Mouse (Mus musculus) forebrain, embryonic 14.5 days (tissue): ENCODE measurements at regions not wholly inside any gene's neighbourhood (a gene's known extent, or its start where the extent isn't known, plus 50 kb on each side); places are given as distances from the start of the nearest gene placed in this dataset.

Source experiments
- ATAC-seq: fragments of 200-750 bp; cut with Nextera tagmentation; 2 replicates; pipeline ENCODE4 v1.8.0; 2017; ENCODE audit warnings: mild to moderate bottlenecking, moderate library complexity
- DNase-seq: peaks from one replicate; pipeline ENCODE4 v3.0.0-alpha.2; 2015; ENCODE audit warnings: low spot score
- H3K27ac ChIP-seq: fragments of 300-500 bp; sonication (generic); 2 replicates; pipeline ENCODE4 v1.5.1; 2014; ENCODE audit warnings: low read depth, mild to moderate bottlenecking, control low read depth, low read length, moderate library complexity
- H3K27me3 ChIP-seq: fragments of 300-500 bp; sonication (generic); replicated peaks from 2 replicates; pipeline ENCODE4 v1.6.1; 2014; ENCODE audit warnings: low read length, control low read depth, mixed read lengths; ENCODE audit not compliant: control insufficient read depth, insufficient read depth
- H3K36me3 ChIP-seq: fragments of 300-500 bp; sonication (generic); 2 replicates; pipeline ENCODE4 v1.6.1; 2014; ENCODE audit warnings: low read length, control low read depth; ENCODE audit not compliant: control insufficient read depth, insufficient read depth
- H3K4me1 ChIP-seq: fragments of 300-500 bp; sonication (generic); 2 replicates; pipeline ENCODE4 v1.6.1; 2014; ENCODE audit warnings: antibody characterized with exemption, low read length, control low read depth; ENCODE audit not compliant: control insufficient read depth, insufficient read depth
- H3K4me2 ChIP-seq: fragments of 300-500 bp; sonication (generic); 2 replicates; pipeline ENCODE4 v1.6.1; 2014; ENCODE audit warnings: mild to moderate bottlenecking, control low read depth, low read length
- H3K4me3 ChIP-seq: fragments of 300-500 bp; sonication (generic); 2 replicates; pipeline ENCODE4 v1.5.1; 2014; ENCODE audit warnings: low read depth, low read length, control low read depth
- H3K9ac ChIP-seq: fragments of 300-500 bp; sonication (generic); 2 replicates; pipeline ENCODE4 v1.6.1; 2014; ENCODE audit warnings: mild to moderate bottlenecking, low read length, control low read depth, moderate library complexity
- H3K9me3 ChIP-seq: fragments of 300-500 bp; sonication (generic); replicated peaks from 2 replicates; pipeline ENCODE4 v1.6.1; 2016; ENCODE audit warnings: low read length, control low read depth, mixed read lengths; ENCODE audit not compliant: control insufficient read depth
- WGBS: fragments of 180-500 bp; shearing (Covaris S2); extraction: QIAGEN DNeasy Blood & Tissue Kit; methylation state at CpG from one replicate; pipeline ENCODE4 v1.1.7; 2014; 5-methylcytosine and 5-hydroxymethylcytosine counted together

DNA sequence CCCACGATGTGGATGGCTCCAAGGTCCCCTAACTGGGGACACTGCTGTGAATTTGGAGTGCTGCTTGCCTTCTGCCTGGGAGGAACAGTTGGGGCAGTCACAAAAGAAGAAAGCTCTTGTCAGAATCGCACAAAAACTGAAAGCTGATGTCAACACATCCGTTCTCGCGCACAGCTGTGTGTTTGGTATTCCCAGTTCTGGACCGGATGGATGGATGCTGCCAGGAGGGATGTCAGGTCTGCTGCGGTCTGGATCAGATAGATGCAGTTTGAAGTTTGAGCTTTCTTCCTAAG lies 141.6 kb upstream of the Plekha5 start:
- 22% methylated on average over 7 of the region's 7 CpGs for WGBS
- Histone ChIP-seq H3K27ac (no peak overlapping the region; the same call in 1 of the 2 replicates), H3K9ac (peak overlapping the region; percentile 25; the same call in 1 of the 2 replicates), H3K4me3 (no peak overlapping the region), H3K9me3 (no peaks in the 10 kb centered on the region), H3K4me1 (peaks cover 8% of the 10 kb centered on the region), H3K27me3 (no peaks in the 10 kb centered on the region), H3K36me3 (no peaks in the 10 kb centered on the region), H3K4me2 (no peak overlapping the region)
- ATAC-seq (peak; percentile 57), DNase-seq (peak; percentile 38)

DNA sequence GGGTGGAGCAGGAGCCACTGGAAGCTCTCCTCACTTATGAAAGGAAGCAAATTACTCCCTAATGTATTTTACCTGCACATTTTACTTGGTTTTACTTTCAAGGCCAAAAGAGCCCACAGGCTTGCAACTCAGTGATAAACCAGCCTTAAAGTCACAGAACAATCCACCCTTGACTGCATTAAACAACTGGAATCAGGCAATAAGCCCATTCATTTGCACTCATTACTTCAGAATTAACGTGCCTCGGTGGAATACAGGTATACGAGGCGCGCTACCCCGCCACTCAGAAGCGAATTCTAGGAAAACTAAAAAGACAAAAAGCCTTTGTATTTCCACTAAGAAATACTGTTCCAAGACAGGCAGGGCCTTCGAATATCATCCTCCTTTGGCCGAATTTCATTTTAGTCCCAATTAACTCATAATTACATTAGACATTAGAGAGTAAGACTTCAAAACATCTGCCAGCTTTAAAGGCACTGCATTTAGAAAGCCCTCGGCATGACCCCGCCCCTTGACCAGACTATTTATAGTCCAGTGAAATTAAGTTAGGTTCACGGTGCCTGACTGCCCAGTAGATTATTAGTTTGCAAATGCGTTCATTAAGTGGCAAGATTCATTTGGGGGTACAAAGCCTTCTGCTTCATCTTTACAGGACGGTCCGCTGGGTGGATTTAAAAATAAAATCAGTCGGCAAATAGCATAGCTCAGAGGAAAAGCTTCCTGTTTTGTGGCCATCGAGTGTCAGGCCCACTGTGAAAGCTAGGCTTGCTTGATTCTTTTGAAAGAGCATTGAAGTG lies 142.2 kb upstream of the Plekha5 start:
- no peaks in the 10 kb centered on the region for H3K27me3 ChIP-seq
- ATAC-seq = peak; percentile 23; the same call in 1 of the 2 replicates

GRCm38 (mm10) chr6:140280817-140281475 lies 142.9 kb upstream of the Plekha5 start:
- no peak overlapping the region for H3K27ac ChIP-seq
- no peaks in the 10 kb centered on the region for H3K36me3 ChIP-seq
- no peaks in the 10 kb centered on the region for H3K9me3 ChIP-seq
- H3K4me2 ChIP-seq = no peak overlapping the region
- H3K9ac ChIP-seq = no peak overlapping the region
- H3K4me1 ChIP-seq = peaks cover 8% of the 10 kb centered on the region
- no peak for ATAC-seq
- WGBS = 46% methylated on average over 8 of the region's 9 CpGs
- no peaks in the 10 kb centered on the region for H3K27me3 ChIP-seq
- no peak overlapping the region for H3K4me3 ChIP-seq
- no peak for DNase-seq

More for the DNA sequence above, 142.2 kb upstream of the Plekha5 start:
- H3K9ac ChIP-seq = peak overlapping the region; percentile 25; the same call in 1 of the 2 replicates
- H3K27ac ChIP-seq = no peak overlapping the region; the same call in 1 of the 2 replicates
- peaks cover 8% of the 10 kb centered on the region for H3K4me1 ChIP-seq
- H3K4me2 ChIP-seq = 0 out of 2 replicates have a peak overlapping the region, but pooled peaks have one; percentile 16
- 21% methylated on average over 17 of the region's 17 CpGs for WGBS
- no peaks in the 10 kb centered on the region for H3K9me3 ChIP-seq
- no peaks in the 10 kb centered on the region for H3K36me3 ChIP-seq
- DNase-seq = no peak
- no peak overlapping the region for H3K4me3 ChIP-seq

GRCm38 (mm10) chr6:140279736-140280370 lies 144.0 kb upstream of the Plekha5 start:
- no peak overlapping the region for H3K9ac ChIP-seq
- H3K4me2 ChIP-seq = no peak overlapping the region
- no peaks in the 10 kb centered on the region for H3K27me3 ChIP-seq
- DNase-seq = no peak
- no peaks in the 10 kb centered on the region for H3K9me3 ChIP-seq
- peaks cover 8% of the 10 kb centered on the region for H3K4me1 ChIP-seq
- ATAC-seq = no peak
- H3K36me3 ChIP-seq = no peaks in the 10 kb centered on the region
- no peak overlapping the region for H3K4me3 ChIP-seq
- H3K27ac ChIP-seq = no peak overlapping the region
- 65% methylated on average over 8 of the region's 8 CpGs for WGBS

GRCm38 (mm10) chr6:140278750-140279149 lies 145.1 kb upstream of the Plekha5 start:
- Histone ChIP-seq H3K4me3 (no peak overlapping the region), H3K4me1 (peaks cover 8% of the 10 kb centered on the region), H3K9me3 (no peaks in the 10 kb centered on the region), H3K4me2 (no peak overlapping the region), H3K9ac (no peak overlapping the region), H3K36me3 (no peaks in the 10 kb centered on the region), H3K27me3 (no peaks in the 10 kb centered on the region), H3K27ac (no peak overlapping the region)
- WGBS = 76% methylated on average over 5 of the region's 5 CpGs
- ATAC-seq = no peak
- DNase-seq = no peak

DNA sequence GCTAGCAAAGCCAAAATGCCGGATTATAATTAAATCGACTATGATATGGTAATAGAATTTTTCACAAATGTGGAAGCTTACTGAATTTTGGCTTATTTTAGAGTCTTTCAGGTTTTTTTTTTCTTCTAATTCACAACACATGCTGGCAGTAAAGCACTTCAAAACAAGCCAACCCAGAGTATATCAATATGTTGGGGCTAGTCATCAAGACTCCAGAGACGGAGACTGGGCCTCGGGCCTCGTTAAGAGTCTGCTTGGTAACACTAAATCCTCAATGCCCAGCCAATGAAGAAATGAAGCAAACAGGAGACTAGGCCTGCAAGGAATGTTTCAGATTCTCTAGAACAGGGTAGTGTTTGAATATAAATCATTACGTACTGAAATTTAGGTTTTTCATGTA lies 153.3 kb upstream of the Plekha5 start:
- H3K27me3 ChIP-seq = no peaks in the 10 kb centered on the region
- 75% methylated on average over 6 of the region's 6 CpGs for WGBS

DNA sequence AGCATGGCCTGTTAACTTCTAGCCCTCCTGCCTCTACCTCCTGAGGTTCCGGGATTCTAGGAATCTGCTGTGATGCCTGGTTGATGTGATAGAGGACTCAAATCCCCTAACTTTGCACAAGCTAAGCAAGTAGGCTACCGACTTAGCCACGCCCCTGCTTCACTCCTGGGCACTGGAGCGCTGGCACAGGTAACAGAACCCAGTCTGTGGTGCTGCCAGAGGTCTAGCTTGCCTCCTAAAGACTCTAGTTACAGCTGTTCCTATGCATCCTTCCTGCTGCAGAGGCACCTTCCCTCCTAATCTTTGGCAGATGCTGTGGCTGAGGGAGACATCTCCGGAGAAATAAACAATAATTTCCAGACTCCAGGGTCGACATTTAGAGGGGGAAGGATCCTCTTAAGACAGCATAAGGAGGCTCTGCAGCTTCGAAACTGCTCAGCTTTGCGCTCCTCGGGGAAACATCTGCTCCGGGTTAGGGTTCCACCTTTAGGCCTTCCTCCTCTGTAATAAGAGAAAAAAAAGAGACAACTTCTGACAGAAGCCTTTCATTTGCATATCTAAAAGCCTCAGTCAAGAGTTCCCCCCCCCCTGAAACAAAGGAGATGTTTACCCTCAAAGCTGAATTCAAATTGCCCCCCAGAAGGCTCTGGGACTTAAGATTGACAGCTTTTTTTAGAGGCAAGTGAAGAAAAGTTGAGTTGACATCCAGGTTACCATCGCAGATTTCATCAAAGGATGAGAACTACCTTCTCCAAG lies 155.4 kb upstream of the Plekha5 start:
- Histone ChIP-seq H3K4me1 (no peaks in the 10 kb centered on the region; the same call in 1 of the 2 replicates), H3K9me3 (no peaks in the 10 kb centered on the region), H3K4me3 (no peak overlapping the region), H3K9ac (no peak overlapping the region), H3K4me2 (no peak overlapping the region), H3K27me3 (no peaks in the 10 kb centered on the region), H3K27ac (no peak overlapping the region), H3K36me3 (no peaks in the 10 kb centered on the region)
- no peak for ATAC-seq
- WGBS = 38% methylated on average over 11 of the region's 11 CpGs
- DNase-seq = peak; percentile 51

More for the DNA sequence above, 153.3 kb upstream of the Plekha5 start:
- no peak for ATAC-seq
- no peak for DNase-seq
- Histone ChIP-seq H3K27ac (no peak overlapping the region), H3K4me3 (no peak overlapping the region), H3K36me3 (no peaks in the 10 kb centered on the region), H3K4me1 (no peaks in the 10 kb centered on the region; the same call in 1 of the 2 replicates), H3K4me2 (no peak overlapping the region), H3K9ac (no peak overlapping the region), H3K9me3 (no peaks in the 10 kb centered on the region)

DNA sequence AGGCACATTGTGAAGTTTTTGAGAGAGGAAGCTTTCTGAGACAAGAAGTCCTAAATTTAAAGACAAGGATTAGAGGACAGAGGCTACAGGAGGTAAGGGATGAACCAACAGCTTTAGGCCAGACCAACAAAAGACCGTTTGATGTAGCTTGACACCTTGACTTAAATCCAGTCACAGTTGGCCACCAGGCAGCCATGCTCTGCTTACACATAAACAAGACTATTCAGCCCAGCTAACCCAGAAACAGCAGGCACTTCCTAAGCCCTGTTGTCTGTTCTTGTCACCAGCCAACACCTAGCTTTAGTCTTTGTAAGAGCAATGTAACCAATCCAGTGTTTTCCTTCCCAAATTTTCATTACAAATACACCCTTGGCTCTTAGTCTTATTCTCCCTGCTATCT lies 159.9 kb upstream of the Plekha5 start:
- H3K9ac ChIP-seq = no peak overlapping the region
- no peak overlapping the region for H3K4me2 ChIP-seq
- H3K4me3 ChIP-seq = no peak overlapping the region
- ATAC-seq (no peak), DNase-seq (no peak)
- no peak overlapping the region for H3K27ac ChIP-seq
- no peaks in the 10 kb centered on the region for H3K27me3 ChIP-seq
- WGBS = 30% methylated on average over 1 of the region's 1 CpGs
- H3K9me3 ChIP-seq = no peaks in the 10 kb centered on the region
- no peaks in the 10 kb centered on the region; the same call in 1 of the 2 replicates for H3K4me1 ChIP-seq
- no peaks in the 10 kb centered on the region for H3K36me3 ChIP-seq
